Mouse (Mus musculus) G1E (cell line): ENCODE data around the gene Coa7. TPM values are rescaled to one million over a fixed set of nuclear protein-coding genes. Genes with fewer than 3 reads are reported as not detected.

Experiments
- ATAC-seq: 2 replicates; pipeline ENCODE4 v1.8.0; 2016; ENCODE audit warnings: mild to moderate bottlenecking; ENCODE audit not compliant: insufficient number of reproducible peaks, poor library complexity, low FRiP score, severe bottlenecking; ENCODE audit errors: extremely low read depth
- DNase-seq: peaks from one replicate; pipeline ENCODE4 v3.0.0; 2012; ENCODE audit warnings: low spot score
- H3K27me3 ChIP-seq: 2 replicates; pipeline ENCODE4 v1.6.1; 2012; ENCODE audit warnings: mild to moderate bottlenecking, low read length, inconsistent platforms; ENCODE audit not compliant: insufficient read depth
- H3K36me3 ChIP-seq: replicated peaks from 2 replicates; pipeline ENCODE3; 2012; ENCODE audit warnings: mild to moderate bottlenecking, inconsistent platforms
- H3K4me1 ChIP-seq: 2 replicates; pipeline ENCODE4 v1.6.1; 2012; ENCODE audit warnings: low read depth, low read length, inconsistent platforms, mixed read lengths; ENCODE audit not compliant: insufficient read depth
- H3K4me3 ChIP-seq: 2 replicates; pipeline ENCODE4 v1.5.1; 2012; ENCODE audit warnings: low read depth, mild to moderate bottlenecking, inconsistent platforms, low read length, moderate library complexity, mixed read lengths
- H3K9me3 ChIP-seq: replicated peaks from 2 replicates; pipeline ENCODE4 v1.6.1; 2012; ENCODE audit warnings: inconsistent platforms
- CTCF ChIP-seq: IDR thresholded peaks from 2 replicates; pipeline ENCODE4 v1.5.1; 2012; ENCODE audit warnings: low read depth, low read length, inconsistent platforms, mixed read lengths
- GATA1 ChIP-seq: IDR thresholded peaks from 2 replicates; pipeline ENCODE4 v1.6.1; 2012; ENCODE audit warnings: borderline replicate concordance, low read length, inconsistent platforms, mixed read lengths
- GATA2 ChIP-seq: IDR thresholded peaks from 2 replicates; pipeline ENCODE4 v1.6.1; 2012; ENCODE audit warnings: low read depth, low read length, inconsistent platforms, borderline replicate concordance
- POLR2AphosphoS5 ChIP-seq: IDR thresholded peaks from 2 replicates; pipeline ENCODE4 v1.6.1; 2012; ENCODE audit warnings: low read depth, low read length, inconsistent platforms; ENCODE audit not compliant: insufficient replicate concordance
- TAL1 ChIP-seq: conservative IDR thresholded peaks from 2 replicates; pipeline ENCODE4 v1.6.1; 2012; ENCODE audit warnings: low read depth, low read length, inconsistent platforms, mixed read lengths
- polyA plus RNA-seq: library from polyadenylated mRNA; stranded (reverse); fragments of >175 nt; gene quantifications from 2 replicates; pipeline ENCODE4 v1.2.3, GENCODE M21; 2012
- total RNA-seq, 2 experiments: library from RNA; stranded (forward) in 1 of 2; stranded (reverse) in 1 of 2; fragments of 200-1000 nt in 1 of 2; fragments of >200 nt in 1 of 2; fragmentation: Nextera tagmentation in 1 of 2; gene quantifications; 2 replicates each; pipeline ENCODE4 v1.2.3; 2014 to 2017

Gene Coa7
- total and polyA plus RNA-seq, 3 experiments, result 4.2 to 11.1 (median 4.2) TPM

- DNase-seq, result no peak
- no peaks in the 10 kb centered on the region for H3K9me3 ChIP-seq
- no peak for ATAC-seq
- peaks cover 44% of the 10 kb centered on the region for H3K27me3 ChIP-seq
- H3K4me3 ChIP-seq, result no peak overlapping the region
- TF ChIP-seq CTCF (no peak), GATA2 (no peak), GATA1 (no peak)
- peaks cover 11% of the 10 kb centered on the region for H3K4me1 ChIP-seq
- H3K36me3 ChIP-seq, result no peaks in the 10 kb centered on the region
Measured at GRCm38 (mm10) chr4:108387106-108387505, 59.2 kb downstream of the Coa7 start.

- peak overlapping the region; percentile 38; the same call in 1 of the 2 replicates for H3K4me3 ChIP-seq
- H3K36me3 ChIP-seq, result no peaks in the 10 kb centered on the region
- peaks cover 16% of the 10 kb centered on the region for H3K4me1 ChIP-seq
- H3K9me3 ChIP-seq, result no peaks in the 10 kb centered on the region
- ATAC-seq (no peak), DNase-seq (no peak)
- TF ChIP-seq GATA2 (no peak), TAL1 (no peak), CTCF (no peak), GATA1 (no peak), POLR2AphosphoS5 (no peak)
- H3K27me3 ChIP-seq, result peaks cover 37% of the 10 kb centered on the region
Measured at GRCm38 (mm10) chr4:108387681-108388253, 59.8 kb downstream of the Coa7 start.

GRCm38 (mm10) chr4:108388741-108389140 lies 60.8 kb downstream of the Coa7 start:
- H3K27me3 ChIP-seq, result peaks cover 28% of the 10 kb centered on the region
- TF ChIP-seq TAL1 (no peak), GATA2 (no peak), CTCF (no peak), GATA1 (no peak), POLR2AphosphoS5 (no peak)
- H3K4me3 ChIP-seq, result no peak overlapping the region
- peaks cover 16% of the 10 kb centered on the region for H3K4me1 ChIP-seq
- H3K36me3 ChIP-seq, result no peaks in the 10 kb centered on the region
- DNase-seq, result no peak
- H3K9me3 ChIP-seq, result no peaks in the 10 kb centered on the region
- no peak for ATAC-seq

- Histone ChIP-seq H3K9me3 (peaks cover 3% of the 10 kb centered on the region), H3K4me3 (no peak overlapping the region), H3K27me3 (peaks cover 12% of the 10 kb centered on the region), H3K36me3 (no peaks in the 10 kb centered on the region), H3K4me1 (peaks cover 16% of the 10 kb centered on the region)
- no peak for DNase-seq
- no peak for ATAC-seq
- no peak for TF ChIP-seq TAL1
- TF ChIP-seq GATA2, result no peak
- TF ChIP-seq CTCF, result no peak
- no peak for TF ChIP-seq POLR2AphosphoS5
- no peak for TF ChIP-seq GATA1
Measured at GRCm38 (mm10) chr4:108391124-108391523, 63.2 kb downstream of the Coa7 start.

Other genes with a start within 250 kb of the Coa7 start
- gene Podn, start 231.7 kb upstream of the Coa7 start, total RNA-seq (2014; fragmentation: Nextera tagmentation), result not detected in 2 replicates
- gene Podn, start 231.7 kb upstream of the Coa7 start, total RNA-seq (2017), result 0.12 TPM in 1 of 2 replicates, not detected in the other
- gene Podn, start 231.7 kb upstream of the Coa7 start, polyA plus RNA-seq, result not detected in 2 replicates
- gene Scp2, start 183.1 kb upstream of the Coa7 start, total RNA-seq (2014; fragmentation: Nextera tagmentation), result 95.8 and 106 TPM in 2 replicates
- 250 and 260 TPM in 2 replicates for gene Scp2, start 183.1 kb upstream of the Coa7 start, total RNA-seq (2017)
- 34.8 and 56.2 TPM in 2 replicates for gene Scp2, start 183.1 kb upstream of the Coa7 start, polyA plus RNA-seq
- not detected in 2 replicates for gene Echdc2, start 162.7 kb upstream of the Coa7 start, total RNA-seq (2014; fragmentation: Nextera tagmentation)
- 0.44 TPM in 1 of 2 replicates, not detected in the other for gene Echdc2, start 162.7 kb upstream of the Coa7 start, total RNA-seq (2017)
- gene Echdc2, start 162.7 kb upstream of the Coa7 start, polyA plus RNA-seq, result not detected in 2 replicates
- not detected in 2 replicates for gene Zyg11a, start 110.1 kb upstream of the Coa7 start, total RNA-seq (2014; fragmentation: Nextera tagmentation)
- not detected in 2 replicates for gene Zyg11a, start 110.1 kb upstream of the Coa7 start, total RNA-seq (2017)
- not detected in 2 replicates for gene Zyg11a, start 110.1 kb upstream of the Coa7 start, polyA plus RNA-seq
- 18.2 and 20.5 TPM in 2 replicates for gene Zyg11b, start 27.0 kb upstream of the Coa7 start, total RNA-seq (2014; fragmentation: Nextera tagmentation)
- 20.6 and 21.8 TPM in 2 replicates for gene Zyg11b, start 27.0 kb upstream of the Coa7 start, total RNA-seq (2017)
- gene Zyg11b, start 27.0 kb upstream of the Coa7 start, polyA plus RNA-seq, result 1.7 and 1.9 TPM in 2 replicates
- not detected in 2 replicates for gene Shisal2a, start 55.2 kb downstream of the Coa7 start, total RNA-seq (2014; fragmentation: Nextera tagmentation)
- gene Shisal2a, start 55.2 kb downstream of the Coa7 start, total RNA-seq (2017), result not detected in 2 replicates
- not detected in 2 replicates for gene Shisal2a, start 55.2 kb downstream of the Coa7 start, polyA plus RNA-seq
- gene Gpx7, start 78.8 kb downstream of the Coa7 start, total RNA-seq (2014; fragmentation: Nextera tagmentation), result not detected in 2 replicates
- gene Gpx7, start 78.8 kb downstream of the Coa7 start, total RNA-seq (2017), result 0.11 TPM in 1 of 2 replicates, not detected in the other
- not detected in 2 replicates for gene Gpx7, start 78.8 kb downstream of the Coa7 start, polyA plus RNA-seq
- gene Tut4, start 131.3 kb downstream of the Coa7 start, total RNA-seq (2014; fragmentation: Nextera tagmentation), result 305 and 351 TPM in 2 replicates
- 36.6 and 49.0 TPM in 2 replicates for gene Tut4, start 131.3 kb downstream of the Coa7 start, total RNA-seq (2017)
- gene Tut4, start 131.3 kb downstream of the Coa7 start, polyA plus RNA-seq, result 38.8 and 41.8 TPM in 2 replicates